Mouse (Mus musculus) mature B cell (primary cell): ENCODE results near the gene Srp68.

ENCODE experiments used
- in situ Hi-C: fragments of 300-500 bp; cut with MboI; formaldehyde crosslinking; loops from 2 replicates; pipeline ENCODE4 v1.14.3; 2019

The Srp68 gene

DNA sequence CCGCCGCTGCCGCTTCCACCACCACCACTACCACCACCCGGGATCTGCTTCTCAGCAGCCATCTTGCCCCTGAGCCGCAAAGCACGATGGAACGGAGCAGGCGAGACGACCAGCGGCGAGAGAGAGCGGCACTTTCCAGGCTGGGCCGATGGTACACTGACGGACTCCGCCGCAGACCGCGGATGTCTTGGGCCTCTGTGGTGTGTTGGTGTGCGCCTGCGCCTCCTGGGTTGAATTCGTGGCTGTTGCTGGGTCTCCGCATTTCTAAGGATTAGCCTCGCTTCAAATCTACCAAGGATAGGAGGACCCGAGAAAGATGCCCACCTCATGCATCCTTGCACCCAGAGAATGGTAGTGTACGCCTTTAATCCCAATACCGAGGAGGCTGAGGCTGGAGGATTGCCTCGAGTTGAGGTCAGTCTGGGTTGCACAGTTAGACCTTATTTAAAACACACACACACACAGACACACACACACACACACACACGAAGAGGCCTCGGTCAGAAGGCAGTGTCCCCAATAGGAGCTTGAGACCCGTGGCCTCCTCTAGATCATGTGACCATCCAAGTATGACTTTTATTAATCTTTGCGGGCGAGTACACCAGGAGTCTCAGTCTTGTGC lies at the start of gene Srp68:
TSS of gene Srp68 (minus strand) at position 173 of the 622 bp plus-strand sequence.
- in situ Hi-C loops: no loop called here

DNA sequence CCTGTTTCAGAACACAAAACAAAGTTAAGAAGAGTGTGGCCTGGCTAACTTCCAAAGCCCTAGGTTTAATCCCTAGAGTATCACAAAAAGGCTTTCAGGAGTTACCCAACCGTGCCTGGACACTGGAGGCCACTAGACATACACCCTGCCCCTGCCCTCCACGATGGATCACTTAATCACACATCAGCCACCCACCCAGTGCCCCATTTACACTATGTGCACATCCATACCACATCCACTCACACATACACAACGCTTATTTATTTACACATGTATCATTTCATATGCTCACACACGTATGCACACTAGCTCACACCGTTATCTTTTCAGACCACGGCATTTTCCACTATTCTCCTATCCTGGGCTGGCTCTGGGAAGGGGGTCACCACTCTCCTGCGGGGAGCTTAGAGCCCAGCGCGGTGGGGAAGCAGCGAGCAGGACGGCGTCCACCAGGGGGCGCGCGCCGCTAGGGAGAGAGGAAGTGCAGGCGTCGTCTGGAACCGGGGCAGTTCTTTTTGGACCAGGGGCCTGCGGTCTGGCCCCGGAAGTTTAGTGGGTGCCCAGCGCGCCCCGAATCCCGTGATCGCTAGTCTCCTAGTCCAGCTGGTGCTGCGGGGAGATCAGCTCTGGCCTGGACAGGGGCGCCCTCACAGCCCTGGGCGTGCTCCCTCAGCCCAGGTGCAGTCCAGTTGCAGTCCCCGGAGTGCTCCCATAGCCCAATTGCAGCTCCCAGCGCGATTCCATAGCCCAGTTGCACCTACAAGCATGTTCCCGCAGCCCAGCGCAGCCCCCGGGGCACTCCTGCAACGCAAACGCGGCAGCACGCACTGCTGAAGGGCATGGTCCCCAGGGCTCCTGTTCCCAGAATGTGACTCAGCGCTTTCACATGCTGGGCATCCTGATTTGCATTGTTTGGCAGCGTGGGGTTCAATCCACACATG lies 45.0 kb upstream of the Srp68 start:
- in situ Hi-C loops: loop anchor here (5.0 kb wide), 1 partner anchor 128 kb away; no protein-coding TSS in a partner anchor

GRCm38 (mm10) chr11:116312359-116312758 lies 38.3 kb upstream of the Srp68 start:
- in situ Hi-C loops: no loop called here

DNA sequence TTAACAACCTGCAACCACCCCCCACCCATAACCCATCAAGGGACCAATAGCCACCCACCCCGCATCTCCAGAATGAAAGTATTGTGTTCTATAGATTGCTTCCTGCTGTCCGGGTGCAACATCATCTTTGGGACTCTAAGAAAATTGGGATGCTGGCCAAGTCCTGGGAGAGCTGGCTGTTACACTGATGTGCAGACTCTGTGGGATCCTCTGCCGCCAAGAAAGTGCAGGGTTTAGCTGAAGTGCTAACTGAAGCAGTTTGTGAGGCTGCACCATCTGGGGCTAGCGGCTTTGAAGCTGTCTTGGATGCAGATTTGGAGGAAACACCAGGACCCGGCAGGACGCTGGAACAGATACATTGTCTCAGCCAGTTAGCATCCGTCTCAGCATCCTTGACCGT lies 37.2 kb upstream of the Srp68 start:
- in situ Hi-C loops: no loop called here

DNA sequence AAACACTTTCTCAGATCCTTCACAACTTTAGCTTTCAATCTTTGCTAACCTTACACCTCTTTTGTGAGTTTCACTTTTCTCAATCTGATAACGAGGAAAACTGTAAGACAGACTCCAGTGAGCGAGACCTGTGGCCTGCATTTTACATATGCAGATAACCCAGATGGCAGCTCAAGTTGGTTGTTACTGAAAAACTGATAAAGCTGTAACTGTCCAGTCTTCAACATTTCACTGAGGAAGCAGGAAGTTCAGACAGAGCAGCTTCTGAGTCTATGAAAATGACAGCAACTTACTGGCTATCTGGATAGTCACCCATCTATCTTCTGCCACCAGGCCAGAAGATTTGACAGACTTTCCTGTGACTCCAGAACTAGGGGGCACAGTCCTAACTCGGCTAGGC lies 35.6 kb upstream of the Srp68 start:
- in situ Hi-C loops: no loop called here

DNA sequence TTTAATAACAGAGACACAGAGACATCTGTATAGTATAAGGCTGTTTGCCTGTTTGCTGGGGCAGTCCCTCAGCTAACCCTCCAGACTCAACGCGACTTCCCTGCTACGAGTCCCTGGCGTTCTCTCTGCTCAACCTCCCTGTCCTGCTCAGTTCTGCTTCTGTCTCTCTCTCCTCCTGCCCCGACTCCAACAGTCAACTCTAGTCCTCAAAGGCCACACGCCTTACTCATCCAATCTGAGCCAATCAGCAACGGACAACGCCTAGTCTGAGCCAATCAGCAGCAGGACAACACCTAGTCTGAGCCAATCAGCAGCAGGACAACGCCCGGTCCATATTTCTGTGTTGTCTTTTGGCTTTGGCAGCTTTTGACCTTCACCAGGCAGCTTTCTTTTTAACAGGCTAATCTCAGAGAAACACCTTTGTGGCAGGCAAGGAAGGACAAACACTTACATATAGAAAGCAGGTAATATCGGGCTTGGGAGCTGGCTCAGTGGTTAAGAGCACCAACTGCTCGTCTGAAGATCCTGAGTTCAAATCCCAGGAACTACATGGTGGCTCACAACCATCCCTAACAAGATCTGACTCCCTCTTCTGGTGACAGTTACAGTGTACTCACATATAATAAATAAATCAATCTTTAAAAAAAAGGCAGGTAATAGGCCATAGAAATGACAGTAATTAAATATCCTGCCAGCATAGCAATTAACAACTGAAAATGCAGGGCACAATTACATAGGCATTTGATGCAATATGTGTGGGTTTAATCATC lies 33.9 kb upstream of the Srp68 start:
- in situ Hi-C loops: no loop called here

GRCm38 (mm10) chr11:116307019-116307725 lies 33.2 kb upstream of the Srp68 start, which contains the start of gene Exoc7:
TSS of gene Exoc7 (minus strand) at chr11:116307233.
- in situ Hi-C loops: no loop called here

- in situ Hi-C loops: no loop called here
Measured at GRCm38 (mm10) chr11:116306126-116306982, 32.3 kb upstream of the Srp68 start.

- in situ Hi-C loops: no loop called here
Measured at GRCm38 (mm10) chr11:116305423-116305822, 31.4 kb upstream of the Srp68 start.

GRCm38 (mm10) chr11:116298621-116299020 lies 24.6 kb upstream of the Srp68 start:
- in situ Hi-C loops: no loop called here

- in situ Hi-C loops: no loop called here
Measured at GRCm38 (mm10) chr11:116298221-116298620, 24.2 kb upstream of the Srp68 start.

- in situ Hi-C loops: no loop called here
Measured at GRCm38 (mm10) chr11:116297017-116297416, 23.0 kb upstream of the Srp68 start.

DNA sequence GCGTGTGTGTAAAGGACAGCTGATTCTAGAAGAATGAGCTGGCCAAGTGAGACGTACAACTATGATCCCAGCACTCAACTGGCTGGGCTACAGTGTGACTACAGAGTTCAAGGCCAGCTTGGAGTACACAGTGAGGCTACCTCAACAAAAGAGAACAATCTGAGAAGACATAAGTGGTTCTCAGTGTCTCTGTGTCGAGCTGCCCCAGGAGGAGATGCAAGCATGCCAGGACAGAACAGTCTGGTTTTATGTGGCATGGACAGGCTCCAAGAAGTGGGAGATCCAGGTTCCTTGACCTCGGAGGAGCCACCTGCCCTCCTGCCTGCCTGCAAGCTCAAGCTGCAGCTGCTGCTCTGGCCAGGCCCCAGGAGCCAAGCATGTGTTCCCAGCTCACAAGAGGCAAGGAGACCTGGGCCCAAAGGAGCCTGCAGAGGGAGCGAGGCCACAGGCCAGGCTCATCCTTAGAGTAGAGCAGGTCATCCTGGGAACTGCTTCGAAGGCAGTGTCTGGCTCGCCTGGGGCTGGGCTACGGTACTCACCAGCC lies 22.2 kb upstream of the Srp68 start:
- in situ Hi-C loops: no loop called here

DNA sequence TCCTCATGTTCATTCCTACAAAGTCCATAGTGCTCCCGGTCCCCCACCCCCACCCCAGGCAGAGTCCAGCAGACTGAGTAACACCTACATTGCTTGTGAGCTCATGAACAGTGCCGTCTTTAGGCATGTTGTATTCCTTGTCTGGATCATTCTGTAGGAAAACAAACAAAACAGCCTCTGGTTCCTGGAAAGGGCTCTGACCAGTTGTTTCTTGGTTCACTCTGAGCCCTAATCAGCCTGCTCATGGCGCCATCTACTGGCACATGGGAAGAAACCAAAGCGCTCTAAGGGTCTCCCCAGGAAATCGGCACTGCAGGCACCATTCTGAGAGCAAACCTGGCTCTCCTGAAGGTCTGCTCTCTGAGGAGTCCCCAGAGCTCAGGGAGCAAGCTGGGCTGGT lies 20.3 kb upstream of the Srp68 start:
- in situ Hi-C loops: no loop called here

DNA sequence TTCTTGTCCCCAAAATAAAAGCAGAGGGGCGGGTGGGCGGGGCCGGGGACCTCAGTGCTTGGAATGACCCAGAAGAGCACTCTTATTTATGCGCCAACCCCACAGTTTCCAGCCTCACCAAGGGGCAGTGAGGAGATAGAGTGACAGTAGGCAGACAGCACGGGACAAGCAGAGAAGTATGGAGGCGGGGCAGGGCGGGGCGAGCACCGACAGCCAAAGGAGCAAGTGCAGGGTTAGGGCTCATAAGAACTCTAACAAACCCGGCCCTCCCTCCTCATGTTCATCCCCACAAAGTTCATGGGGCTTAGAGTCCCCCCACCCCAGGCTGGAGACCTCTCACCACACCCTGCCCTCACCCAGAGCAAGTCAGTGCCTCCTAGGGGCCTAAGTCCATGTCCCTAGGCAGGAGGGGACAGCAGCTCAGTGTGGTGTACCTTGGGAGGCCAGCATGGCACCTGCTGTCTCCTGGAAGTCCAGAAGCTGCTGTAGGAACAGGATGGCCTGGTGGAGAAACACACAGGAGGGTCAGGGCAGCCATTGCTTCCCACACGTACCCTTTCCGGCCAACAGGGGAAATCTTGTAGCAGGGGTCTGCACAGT lies 19.6 kb upstream of the Srp68 start:
- in situ Hi-C loops: no loop called here

GRCm38 (mm10) chr11:116292401-116292800 lies 18.4 kb upstream of the Srp68 start:
- in situ Hi-C loops: no loop called here

- in situ Hi-C loops: no loop called here
Measured at GRCm38 (mm10) chr11:116290556-116290955, 16.5 kb upstream of the Srp68 start.

GRCm38 (mm10) chr11:116287351-116287750 lies 13.3 kb upstream of the Srp68 start:
- in situ Hi-C loops: no loop called here

GRCm38 (mm10) chr11:116285770-116286191 lies 11.8 kb upstream of the Srp68 start:
- in situ Hi-C loops: no loop called here

GRCm38 (mm10) chr11:116283982-116284381 lies 10.0 kb upstream of the Srp68 start:
- in situ Hi-C loops: no loop called here
